Mouse (Mus musculus): ENCODE data around the gene Rmi2. TPM values are rescaled to one million over a fixed set of nuclear protein-coding genes. Genes with fewer than 3 reads are reported as not detected.

Gene Rmi2
- polyA plus RNA-seq, 1 experiment from 2014 or later: 4.8 TPM

GRCm38 (mm10) chr16:10879467-10879866, 44.6 kb downstream of the Rmi2 start:
- Histone ChIP-seq H3K36me3 (ENCODE audit: insufficient read depth) (no peaks in the 10 kb centered on the region), H3K9me3 (ENCODE audit: low read depth, low read length) (no peaks in the 10 kb centered on the region), H3K27ac (ENCODE audit: low read depth) (no peak overlapping the region), H3K4me2 (no peak overlapping the region), H3K9ac (no peak overlapping the region), H3K4me3 (ENCODE audit: low read depth, low read length) (no peak overlapping the region), H3K4me1 (ENCODE audit: insufficient read depth) (no peaks in the 10 kb centered on the region), H3K27me3 (ENCODE audit: insufficient read depth, low read length) (no peaks in the 10 kb centered on the region)
- DNase-seq (peak; percentile 81), ATAC-seq (ENCODE audit: insufficient read depth) (peak; percentile 32; the same call in 1 of the 2 replicates)
- peak; percentile 92 for TF ChIP-seq CTCF (IDR thresholded peaks at IDR 0.05; ENCODE audit: low read depth)
- 100% methylated on average over 1 of the region's 1 CpGs for WGBS

GRCm38 (mm10) chr16:10881231-10881962, 46.5 kb downstream of the Rmi2 start:
- no peak for ATAC-seq (ENCODE audit: insufficient read depth)
- H3K27me3 ChIP-seq (ENCODE audit: insufficient read depth, low read length): no peaks in the 10 kb centered on the region
- no peak overlapping the region for H3K4me3 ChIP-seq (ENCODE audit: low read depth, low read length)
- TF ChIP-seq CTCF (IDR thresholded peaks at IDR 0.05; ENCODE audit: low read depth): no peak
- no peak overlapping the region for H3K4me2 ChIP-seq
- WGBS: 41% methylated on average over 4 of the region's 4 CpGs
- H3K4me1 ChIP-seq (ENCODE audit: insufficient read depth): no peaks in the 10 kb centered on the region
- no peak overlapping the region for H3K9ac ChIP-seq
- DNase-seq: no peak
- no peak overlapping the region for H3K27ac ChIP-seq (ENCODE audit: low read depth)
- no peaks in the 10 kb centered on the region for H3K36me3 ChIP-seq (ENCODE audit: insufficient read depth)
- no peaks in the 10 kb centered on the region for H3K9me3 ChIP-seq (ENCODE audit: low read depth, low read length)

- no peak overlapping the region for H3K27ac ChIP-seq (ENCODE audit: low read depth)
- DNase-seq: no peak
These were observed 52.6 kb downstream of the Rmi2 start for GRCm38 (mm10) chr16:10887436-10887835.

GRCm38 (mm10) chr16:10890363-10890762, 55.5 kb downstream of the Rmi2 start:
- whole genome bisulfite sequencing: 72% methylated on average over 3 of the region's 3 CpGs
- Histone ChIP-seq H3K36me3 (ENCODE audit: insufficient read depth) (no peaks in the 10 kb centered on the region), H3K9me3 (ENCODE audit: low read depth, low read length) (no peaks in the 10 kb centered on the region), H3K9ac (no peak overlapping the region), H3K4me3 (ENCODE audit: low read depth, low read length) (no peak overlapping the region), H3K27me3 (ENCODE audit: insufficient read depth, low read length) (no peaks in the 10 kb centered on the region), H3K4me1 (ENCODE audit: insufficient read depth) (no peaks in the 10 kb centered on the region), H3K4me2 (no peak overlapping the region), H3K27ac (ENCODE audit: low read depth) (no peak overlapping the region)
- peak; percentile 79 for TF ChIP-seq CTCF (IDR thresholded peaks at IDR 0.05; ENCODE audit: low read depth)
- peak; percentile 60; the same call in 1 of the 2 replicates for ATAC-seq (ENCODE audit: insufficient read depth)
- DNase-seq: peak; percentile 59

More at GRCm38 (mm10) chr16:10887436-10887835, 52.6 kb downstream of the Rmi2 start:
- Histone ChIP-seq H3K9me3 (ENCODE audit: low read depth, low read length) (no peaks in the 10 kb centered on the region), H3K27me3 (ENCODE audit: insufficient read depth, low read length) (no peaks in the 10 kb centered on the region), H3K4me1 (ENCODE audit: insufficient read depth) (no peaks in the 10 kb centered on the region), H3K36me3 (ENCODE audit: insufficient read depth) (no peaks in the 10 kb centered on the region), H3K4me3 (ENCODE audit: low read depth, low read length) (no peak overlapping the region), H3K9ac (no peak overlapping the region), H3K4me2 (no peak overlapping the region)
- no peak for TF ChIP-seq CTCF (IDR thresholded peaks at IDR 0.05; ENCODE audit: low read depth)
- WGBS: 64% methylated on average over 2 of the region's 2 CpGs
- no peak for ATAC-seq (ENCODE audit: insufficient read depth)

GRCm38 (mm10) chr16:10893161-10893560, 58.3 kb downstream of the Rmi2 start:
- 51% methylated on average over 4 of the region's 4 CpGs for WGBS
- no peak for TF ChIP-seq CTCF (IDR thresholded peaks at IDR 0.05; ENCODE audit: low read depth)
- Histone ChIP-seq H3K4me3 (ENCODE audit: low read depth, low read length) (no peak overlapping the region), H3K36me3 (ENCODE audit: insufficient read depth) (no peaks in the 10 kb centered on the region), H3K27me3 (ENCODE audit: insufficient read depth, low read length) (no peaks in the 10 kb centered on the region), H3K9ac (no peak overlapping the region), H3K27ac (ENCODE audit: low read depth) (no peak overlapping the region), H3K4me2 (no peak overlapping the region), H3K9me3 (ENCODE audit: low read depth, low read length) (no peaks in the 10 kb centered on the region), H3K4me1 (ENCODE audit: insufficient read depth) (no peaks in the 10 kb centered on the region)
- no peak for ATAC-seq (ENCODE audit: insufficient read depth)
- DNase-seq: no peak

- no peak for TF ChIP-seq CTCF (IDR thresholded peaks at IDR 0.05; ENCODE audit: low read depth)
- Histone ChIP-seq H3K4me3 (ENCODE audit: low read depth, low read length) (no peak overlapping the region), H3K4me2 (no peak overlapping the region), H3K27me3 (ENCODE audit: insufficient read depth, low read length) (no peaks in the 10 kb centered on the region), H3K4me1 (ENCODE audit: insufficient read depth) (no peaks in the 10 kb centered on the region), H3K9ac (no peak overlapping the region), H3K9me3 (ENCODE audit: low read depth, low read length) (no peaks in the 10 kb centered on the region), H3K36me3 (ENCODE audit: insufficient read depth) (no peaks in the 10 kb centered on the region), H3K27ac (ENCODE audit: low read depth) (no peak overlapping the region)
- DNase-seq: no peak
- WGBS: 84% methylated on average over 3 of the region's 3 CpGs
- ATAC-seq (ENCODE audit: insufficient read depth): no peak
These were observed 61.0 kb downstream of the Rmi2 start for GRCm38 (mm10) chr16:10895906-10896305.

- Histone ChIP-seq H3K27me3 (ENCODE audit: insufficient read depth, low read length) (no peaks in the 10 kb centered on the region), H3K36me3 (ENCODE audit: insufficient read depth) (no peaks in the 10 kb centered on the region), H3K4me2 (no peak overlapping the region), H3K27ac (ENCODE audit: low read depth) (no peak overlapping the region), H3K9me3 (ENCODE audit: low read depth, low read length) (no peaks in the 10 kb centered on the region), H3K4me1 (ENCODE audit: insufficient read depth) (no peaks in the 10 kb centered on the region), H3K4me3 (ENCODE audit: low read depth, low read length) (no peak overlapping the region), H3K9ac (no peak overlapping the region)
- no peak for TF ChIP-seq CTCF (IDR thresholded peaks at IDR 0.05; ENCODE audit: low read depth)
- ATAC-seq (ENCODE audit: insufficient read depth) (peak; percentile 47; the same call in 1 of the 2 replicates), DNase-seq (peak; percentile 41)
- WGBS: 28% methylated on average over 6 of the region's 6 CpGs
These were observed 62.5 kb downstream of the Rmi2 start for GRCm38 (mm10) chr16:10897372-10897771.
